In the genomic region with DNA sequence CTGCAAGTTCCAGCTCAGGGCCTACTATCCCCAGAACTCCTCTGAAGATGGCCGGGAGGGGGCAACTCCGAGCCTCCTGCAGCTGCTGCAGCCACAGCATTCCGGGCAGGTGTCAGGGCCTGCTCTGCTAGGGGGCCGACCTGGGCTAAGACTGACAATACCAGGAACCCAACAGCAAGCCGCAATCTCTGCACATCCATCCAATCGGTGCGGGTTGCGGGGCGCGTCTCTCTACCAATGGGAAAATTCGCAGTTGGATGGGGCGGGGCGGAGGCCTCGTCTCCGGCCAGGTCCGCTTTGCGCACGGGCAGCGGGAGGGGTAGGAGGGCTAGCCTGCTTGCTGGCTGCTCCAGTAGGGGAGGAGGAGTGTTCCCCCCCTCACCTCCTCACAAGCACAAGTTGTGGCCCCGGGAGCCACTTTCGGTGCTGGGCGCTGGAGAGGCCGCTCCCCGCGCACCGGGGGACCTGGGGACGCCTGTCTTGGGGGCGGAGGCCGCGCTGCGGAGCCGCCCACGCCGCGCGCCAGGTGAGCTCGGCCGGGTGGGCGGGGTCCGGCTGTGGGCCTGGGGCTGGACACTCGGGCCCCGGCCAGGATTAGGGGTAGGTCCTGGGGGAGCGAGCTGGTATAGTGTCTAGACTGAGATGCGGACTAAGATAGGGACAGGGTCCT, we compare ENCODE assay signal across 7 mouse cellular contexts. TPM values are rescaled to one million over a fixed set of nuclear protein-coding genes. Genes with fewer than 3 reads are reported as not detected.
DNase-seq lines count a peak whose midpoint lies in the region; ATAC-seq and TF ChIP-seq lines count a peak whose summit lies in the region.

A gene (minus strand): TSS at position 173 of the 670 bp plus-strand sequence.
A gene (plus strand): TSS at position 252 of the 670 bp plus-strand sequence.

- TF ChIP-seq POLR2A in heart, adult 2 months (IDR thresholded peaks at IDR 0.05; ENCODE audit: insufficient read depth, low read depth, low read length), result peak; percentile 67; the same call in 1 of the 2 replicates

- no peaks in the 10 kb centered on the region for H3K9me3 ChIP-seq in embryonic facial prominence, embryonic 13.5 days
- H3K9me3 ChIP-seq in limb, embryonic 12.5 days, result no peaks in the 10 kb centered on the region
- H3K9me3 ChIP-seq in midbrain, embryonic 15.5 days, result no peaks in the 10 kb centered on the region

- H3K27me3 ChIP-seq in embryonic facial prominence, embryonic 13.5 days, result peaks cover 39% of the 10 kb centered on the region
- no peaks in the 10 kb centered on the region for H3K27me3 ChIP-seq in heart, adult 2 months (ENCODE audit: control insufficient read depth, insufficient read depth, low read length)
- H3K27me3 ChIP-seq in limb, embryonic 12.5 days, result peaks cover 48% of the 10 kb centered on the region
- H3K27me3 ChIP-seq in midbrain, embryonic 15.5 days (replicated peaks), result 0 out of 2 replicates have a peak, but pooled peaks cover 3% of the 10 kb centered on the region

- peak within 1 kb of the TSS; percentile 67 for H3K4me3 ChIP-seq in embryonic facial prominence, embryonic 13.5 days
- H3K4me3 ChIP-seq in heart, adult 2 months, result peak within 1 kb of the TSS; percentile 69
- peak within 1 kb of the TSS; percentile 71 for H3K4me3 ChIP-seq in limb, embryonic 12.5 days (replicated peaks)
- H3K4me3 ChIP-seq in midbrain, embryonic 15.5 days, result peak within 1 kb of the TSS; percentile 64

- 1% methylated on average over 44 of the region's 44 CpGs for WGBS in embryonic facial prominence, embryonic 13.5 days
- under 1% methylated on average over 43 of the region's 44 CpGs for WGBS in heart, adult 2 months
- under 1% methylated on average over 44 of the region's 44 CpGs for WGBS in limb, embryonic 12.5 days
- WGBS in midbrain, embryonic 15.5 days, result under 1% methylated on average over 44 of the region's 44 CpGs

- no peak within 1 kb of the TSS for H3K27ac ChIP-seq in embryonic facial prominence, embryonic 13.5 days
- H3K27ac ChIP-seq in heart, adult 2 months, result peak within 1 kb of the TSS; percentile 64
- H3K27ac ChIP-seq in limb, embryonic 12.5 days, result no peak within 1 kb of the TSS
- H3K27ac ChIP-seq in midbrain, embryonic 15.5 days, result peak within 1 kb of the TSS; percentile 63

- H3K79me2 ChIP-seq in heart, adult 2 months (replicated peaks; ENCODE audit: control insufficient read depth, insufficient read depth, low read length), result no peaks in the 10 kb centered on the region

- peak within 1 kb of the TSS; percentile 74 for H3K9ac ChIP-seq in embryonic facial prominence, embryonic 13.5 days
- peak within 1 kb of the TSS; percentile 75 for H3K9ac ChIP-seq in heart, adult 2 months (ENCODE audit: low read depth, low read length)
- peak within 1 kb of the TSS; percentile 72 for H3K9ac ChIP-seq in limb, embryonic 12.5 days (replicated peaks)
- H3K9ac ChIP-seq in midbrain, embryonic 15.5 days, result peak within 1 kb of the TSS; percentile 66

- peak; percentile 92 for DNase-seq in adrenal gland, postnatal 25 days
- peak; percentile 86 to 91 for DNase-seq in heart, adult 2 months
- DNase-seq in kidney, adult 8-10 months, result peak; percentile 96
- DNase-seq in spleen, adult 18-20 months, result peak; percentile 66 to 73

- peak; percentile 82 for ATAC-seq in embryonic facial prominence, embryonic 13.5 days (ENCODE audit: insufficient number of reproducible peaks, insufficient read depth, low FRiP score, low TSS enrichment, low read depth)
- ATAC-seq in limb, embryonic 12.5 days (ENCODE audit: insufficient number of reproducible peaks, insufficient read depth, low FRiP score, low TSS enrichment, low read depth), result peak; percentile 84
- ATAC-seq in midbrain, embryonic 15.5 days (replicated peaks), result peak; percentile 91

- TF ChIP-seq EP300 in heart, adult 2 months (IDR thresholded peaks at IDR 0.05; ENCODE audit: insufficient read depth, low read depth, low read length), result 0 out of 2 replicates have a peak, but pooled peaks have one; percentile 11

- H3K4me1 ChIP-seq in embryonic facial prominence, embryonic 13.5 days, result peaks cover 21% of the 10 kb centered on the region
- peaks cover 3% of the 10 kb centered on the region; the same call in 1 of the 2 replicates for H3K4me1 ChIP-seq in heart, adult 2 months (ENCODE audit: control insufficient read depth, insufficient read depth, low read length)
- H3K4me1 ChIP-seq in limb, embryonic 12.5 days (replicated peaks), result peaks cover 16% of the 10 kb centered on the region
- peaks cover 56% of the 10 kb centered on the region for H3K4me1 ChIP-seq in midbrain, embryonic 15.5 days

- TF ChIP-seq CTCF in heart, adult 2 months (IDR thresholded peaks at IDR 0.05), result peak; percentile 58

- no peaks in the 10 kb centered on the region for H3K36me3 ChIP-seq in embryonic facial prominence, embryonic 13.5 days
- no peaks in the 10 kb centered on the region for H3K36me3 ChIP-seq in heart, adult 2 months (ENCODE audit: control insufficient read depth, insufficient read depth, low read length)
- no peaks in the 10 kb centered on the region for H3K36me3 ChIP-seq in limb, embryonic 12.5 days
- no peaks in the 10 kb centered on the region for H3K36me3 ChIP-seq in midbrain, embryonic 15.5 days (replicated peaks)

- intact Hi-C loops in heart, adult 2 months (cut with DNase I), result loop anchor here (5.0 kb wide), 2 partner anchors 154 to 509 kb away; no protein-coding TSS in a partner anchor

- peak within 1 kb of the TSS; percentile 98 for H3K4me2 ChIP-seq in embryonic facial prominence, embryonic 13.5 days
- H3K4me2 ChIP-seq in limb, embryonic 12.5 days, result peak within 1 kb of the TSS; percentile 99
- H3K4me2 ChIP-seq in midbrain, embryonic 15.5 days, result peak within 1 kb of the TSS; percentile 71

RNA-seq across cellular contexts. Expression of the first gene that starts in this region (rescaled TPM):
- total RNA-seq in adrenal gland, postnatal 25 days (2021), result 39.4 and 57.3 TPM in 2 replicates
- polyA plus RNA-seq in embryonic facial prominence, embryonic 13.5 days (2015; fragmentation: Nextera tagmentation; extraction: Ambion mirVana), result 27.6 and 30.6 TPM in 2 replicates
- total RNA-seq in heart, adult 2 months (2021), result 100 to 1,000 TPM; 173 to 181 TPM
- polyA plus RNA-seq in heart, adult 2 months (2012; rRNA removed), result 283 and 382 TPM in 2 replicates
- polyA plus RNA-seq in limb, embryonic 12.5 days (2016; fragmentation: Nextera tagmentation; extraction: Ambion mirVana), result 21.7 and 21.8 TPM in 2 replicates
- polyA plus RNA-seq in midbrain, embryonic 15.5 days (2015; fragmentation: Nextera tagmentation; extraction: Ambion mirVana), result 74.3 and 83.1 TPM in 2 replicates

RNA-seq across cellular contexts. Expression of the second gene that starts in this region (rescaled TPM):
- total RNA-seq in adrenal gland, postnatal 25 days (2021), result 30.3 and 48.1 TPM in 2 replicates
- polyA plus RNA-seq in embryonic facial prominence, embryonic 13.5 days (2015; fragmentation: Nextera tagmentation; extraction: Ambion mirVana), result 30.8 and 33.6 TPM in 2 replicates
- total RNA-seq in heart, adult 2 months (2021), result 10 to 100 TPM; 14.4 to 16.4 TPM
- 13.9 and 17.0 TPM in 2 replicates for polyA plus RNA-seq in heart, adult 2 months (2012; rRNA removed)
- 46.3 and 50.6 TPM in 2 replicates for polyA plus RNA-seq in limb, embryonic 12.5 days (2016; fragmentation: Nextera tagmentation; extraction: Ambion mirVana)
- 94.4 and 99.5 TPM in 2 replicates for polyA plus RNA-seq in midbrain, embryonic 15.5 days (2015; fragmentation: Nextera tagmentation; extraction: Ambion mirVana)

Comparison
In these comparisons a context has a peak if more than half of its experiments do, and no peak if none do; other contexts are left out.
1. H3K27ac ChIP-seq: peak in heart, adult 2 months (single experiment) and midbrain, embryonic 15.5 days (single experiment); none in embryonic facial prominence, embryonic 13.5 days (single experiment) and limb, embryonic 12.5 days (single experiment).
2. Peak in every context shown above with its lines, with median percentiles within 50 percentile points of each other: DNase-seq, ATAC-seq, H3K4me2 ChIP-seq, H3K4me3 ChIP-seq and H3K9ac ChIP-seq.